Mouse (Mus musculus) hindbrain, embryonic 14.5 days (tissue): ENCODE measurements around the gene Csmd2. TPM values are rescaled to one million over a fixed set of nuclear protein-coding genes. Genes with fewer than 3 reads are reported as not detected.
A peak's percentile ranks its signal among the peaks of the same experiment; 100 is the strongest.

Experiments used
- ATAC-seq: fragments of 200-750 bp; cut with Nextera tagmentation; 2 replicates; pipeline ENCODE4 v1.8.0; 2017; ENCODE audit warnings: moderate number of reproducible peaks, mild to moderate bottlenecking, moderate TSS enrichment, moderate library complexity; ENCODE audit not compliant: low FRiP score
- DNase-seq: peaks from one replicate; pipeline ENCODE4 v3.0.0-alpha.2; 2015; ENCODE audit warnings: low spot score
- H3K27ac ChIP-seq: fragments of 300-500 bp; sonication (generic); 2 replicates; pipeline ENCODE4 v1.5.1; 2014; ENCODE audit warnings: mild to moderate bottlenecking, moderate library complexity
- H3K27me3 ChIP-seq: fragments of 300-500 bp; sonication (generic); 2 replicates; pipeline ENCODE4 v1.6.1; 2014; ENCODE audit warnings: mild to moderate bottlenecking, low read length, mixed read lengths; ENCODE audit not compliant: control insufficient read depth, insufficient read depth
- H3K36me3 ChIP-seq: fragments of 300-500 bp; sonication (generic); replicated peaks from 2 replicates; pipeline ENCODE4 v1.6.1; 2014; ENCODE audit not compliant: control insufficient read depth, insufficient read depth
- H3K4me1 ChIP-seq: fragments of 300-500 bp; sonication (generic); replicated peaks from 2 replicates; pipeline ENCODE4 v1.6.1; 2014; ENCODE audit warnings: antibody characterized with exemption, low read length, mixed read lengths; ENCODE audit not compliant: control insufficient read depth, insufficient read depth
- H3K4me2 ChIP-seq: fragments of 300-500 bp; sonication (generic); replicated peaks from 2 replicates; pipeline ENCODE4 v1.6.1; 2014; ENCODE audit warnings: mild to moderate bottlenecking, moderate library complexity
- H3K4me3 ChIP-seq: fragments of 300-500 bp; sonication (generic); replicated peaks from 2 replicates; pipeline ENCODE4 v1.5.1; 2014; ENCODE audit warnings: mild to moderate bottlenecking, low read length
- H3K9ac ChIP-seq: fragments of 300-500 bp; sonication (generic); 2 replicates; pipeline ENCODE4 v1.6.1; 2014
- H3K9me3 ChIP-seq: fragments of 300-500 bp; sonication (generic); 2 replicates; pipeline ENCODE4 v1.6.1; 2016; ENCODE audit warnings: low read length; ENCODE audit not compliant: control insufficient read depth
- WGBS: fragments of 180-500 bp; shearing (Covaris S2); extraction: QIAGEN DNeasy Blood & Tissue Kit; methylation state at CpG from one replicate; pipeline ENCODE4 v1.1.7; 2014; 5-methylcytosine and 5-hydroxymethylcytosine counted together
- polyA plus RNA-seq: library from polyadenylated mRNA; unstranded; fragments of >200 nt; fragmentation: Nextera tagmentation; extraction: Ambion mirVana; gene quantifications from 2 replicates; pipeline ENCODE4 v1.2.1, GENCODE M21; 2014

Csmd2 gene
- polyA plus RNA-seq, 1 experiment from 2014 or later: 8.3 TPM

- Histone ChIP-seq H3K9ac (no peak overlapping the region), H3K36me3 (no peaks in the 10 kb centered on the region), H3K4me1 (peaks cover 11% of the 10 kb centered on the region), H3K27me3 (no peaks in the 10 kb centered on the region), H3K9me3 (no peaks in the 10 kb centered on the region), H3K27ac (no peak overlapping the region), H3K4me3 (no peak overlapping the region), H3K4me2 (no peak overlapping the region)
- DNase-seq: peak; percentile 89
- no peak for ATAC-seq
- WGBS: 21% methylated on average over 8 of the region's 8 CpGs
Measured at GRCm38 (mm10) chr4:128613326-128613725, 625.7 kb downstream of the Csmd2 start.

GRCm38 (mm10) chr4:128615761-128616160, 628.1 kb downstream of the Csmd2 start:
- WGBS: 97% methylated on average over 14 of the region's 14 CpGs
- Histone ChIP-seq H3K4me2 (no peak overlapping the region), H3K4me3 (no peak overlapping the region), H3K27me3 (no peaks in the 10 kb centered on the region), H3K9me3 (no peaks in the 10 kb centered on the region), H3K27ac (no peak overlapping the region), H3K9ac (no peak overlapping the region), H3K36me3 (no peaks in the 10 kb centered on the region), H3K4me1 (no peaks in the 10 kb centered on the region)
- DNase-seq (no peak), ATAC-seq (no peak)

Other genes starting within 250 kb of the Csmd2 start
- 0.75 and 2.1 TPM in 2 replicates for gene CK137956, start 16.9 kb upstream of the Csmd2 start, polyA plus RNA-seq